In the genomic region with DNA sequence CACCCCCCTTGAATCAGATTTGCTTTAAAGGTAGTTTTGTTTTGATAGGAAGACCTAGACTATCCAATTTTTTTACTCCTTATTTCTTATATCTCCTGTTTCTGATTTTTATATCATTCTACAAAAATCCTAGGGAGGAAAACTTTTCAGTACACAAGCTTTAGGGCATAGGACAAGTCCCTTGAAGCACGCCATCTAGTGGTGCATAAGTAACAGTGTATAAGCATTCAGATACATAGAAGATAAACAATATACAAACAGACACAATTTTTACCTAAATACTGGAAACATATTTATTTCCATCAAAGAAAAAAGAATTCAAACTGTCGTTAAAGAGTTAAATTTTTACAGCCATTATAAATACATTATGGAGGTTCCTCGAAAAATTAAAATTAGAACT, we compare ENCODE assay signal across 27 mouse cellular contexts. TPM values are rescaled to one million over a fixed set of nuclear protein-coding genes. Genes with fewer than 3 reads are reported as not detected.
DNase-seq lines count a peak whose midpoint lies in the region; ATAC-seq and TF ChIP-seq lines count a peak whose summit lies in the region.
"Had no signal": no experiment of that assay in that cellular context is flagged by ENCODE, and none has a peak within 500 bp of the region (broad histone marks: within the 10 kb centered on the region; RNA-seq: fewer than 3 reads in every experiment).

No protein-coding gene starts in this region.

- no peak overlapping the region for H3K4me2 ChIP-seq in heart, postnatal 0 days (ENCODE audit: low read depth, low read length)
- H3K4me2 ChIP-seq in lung, postnatal 0 days (replicated peaks; ENCODE audit: low read depth, low read length): no peak overlapping the region
- no peak overlapping the region for H3K4me2 ChIP-seq in hindbrain, embryonic 12.5 days (replicated peaks)
- H3K4me2 ChIP-seq: embryonic facial prominence, embryonic 13.5 days; forebrain, embryonic 15.5 days; heart, embryonic 13.5 days; hindbrain, embryonic 15.5 days; midbrain, embryonic 11.5 days had no signal

- TF ChIP-seq CTCF in heart, postnatal 0 days (IDR thresholded peaks at IDR 0.05; ENCODE audit: low read depth): peak; percentile 16; the same call in 1 of the 2 replicates
- TF ChIP-seq CTCF in lung, postnatal 0 days (IDR thresholded peaks at IDR 0.05): peak; percentile 40
- peak; percentile 27 for TF ChIP-seq CTCF in E14TG2a.4 (conservative IDR thresholded peaks at IDR 0.05; ENCODE audit: low read length)

- no peak overlapping the region for H3K27ac ChIP-seq in heart, postnatal 0 days (ENCODE audit: low read depth)
- H3K27ac ChIP-seq in lung, postnatal 0 days (ENCODE audit: low read length): no peak overlapping the region
- H3K27ac ChIP-seq in hindbrain, embryonic 12.5 days: no peak overlapping the region
- H3K27ac ChIP-seq: embryonic facial prominence, embryonic 13.5 days; forebrain, embryonic 15.5 days; heart, embryonic 13.5 days; hindbrain, embryonic 15.5 days; limb, embryonic 10.5 days had no signal

- no peak for DNase-seq in heart, postnatal 0 days (ENCODE audit: low spot score)
- DNase-seq in heart, adult 9 months (ENCODE audit: low spot score in 2 of 2): no peak
- no peak for DNase-seq in lung, postnatal 0 days (ENCODE audit: low spot score)
- DNase-seq in lung, postnatal 36 days: no peak
- no peak for DNase-seq in testis, postnatal 14 days (ENCODE audit: low spot score)
- DNase-seq: adrenal gland, postnatal 10 days; cerebellum, adult 18-20 months; cerebellum, postnatal 14 days; gastrocnemius, postnatal 14 days; heart, adult 11 months; kidney, postnatal 4 days; layer of hippocampus, adult 9-11 months; liver; lung, postnatal 10 days; right cerebral cortex, postnatal 14 days had no signal

- H3K9ac ChIP-seq in heart, postnatal 0 days (replicated peaks; ENCODE audit: low read depth, low read length): no peak overlapping the region
- no peak overlapping the region for H3K9ac ChIP-seq in lung, postnatal 0 days (replicated peaks; ENCODE audit: low read depth)
- H3K9ac ChIP-seq in hindbrain, embryonic 12.5 days: no peak overlapping the region
- H3K9ac ChIP-seq: embryonic facial prominence, embryonic 13.5 days; forebrain, embryonic 15.5 days; heart, embryonic 13.5 days; hindbrain, embryonic 15.5 days had no signal

- no peak for TF ChIP-seq EP300 in heart, postnatal 0 days (IDR thresholded peaks at IDR 0.05; ENCODE audit: low read depth)
- TF ChIP-seq EP300 in lung, postnatal 0 days (IDR thresholded peaks at IDR 0.05): no peak

- H3K9me3 ChIP-seq in heart, postnatal 0 days (replicated peaks; ENCODE audit: control insufficient read depth, low read length): no peaks in the 10 kb centered on the region
- H3K9me3 ChIP-seq in lung, postnatal 0 days (ENCODE audit: low read length): no peaks in the 10 kb centered on the region
- H3K9me3 ChIP-seq in E14TG2a.4 (ENCODE audit: low read length): no peaks in the 10 kb centered on the region
- no peaks in the 10 kb centered on the region for H3K9me3 ChIP-seq in hindbrain, embryonic 12.5 days (replicated peaks)
- H3K9me3 ChIP-seq: embryonic facial prominence, embryonic 13.5 days; forebrain, embryonic 15.5 days; heart, embryonic 13.5 days; hindbrain, embryonic 15.5 days; limb, embryonic 10.5 days had no signal

- no peak overlapping the region for H3K4me3 ChIP-seq in heart, postnatal 0 days (ENCODE audit: low read depth, low read length)
- H3K4me3 ChIP-seq in lung, postnatal 0 days (ENCODE audit: low read depth, low read length): no peak overlapping the region
- H3K4me3 ChIP-seq in E14TG2a.4 (replicated peaks; ENCODE audit: low read length): no peak overlapping the region
- no peak overlapping the region for H3K4me3 ChIP-seq in hindbrain, embryonic 12.5 days
- H3K4me3 ChIP-seq: embryonic facial prominence, embryonic 13.5 days; erythroblast, embryonic 14.5 days; forebrain, embryonic 15.5 days; heart, embryonic 13.5 days; hindbrain, embryonic 15.5 days; limb, embryonic 10.5 days had no signal

- no peaks in the 10 kb centered on the region for H3K27me3 ChIP-seq in heart, postnatal 0 days (ENCODE audit: control insufficient read depth, insufficient read depth, low read length)
- no peaks in the 10 kb centered on the region for H3K27me3 ChIP-seq in lung, postnatal 0 days (replicated peaks; ENCODE audit: insufficient read depth, low read length)
- no peaks in the 10 kb centered on the region for H3K27me3 ChIP-seq in E14TG2a.4 (ENCODE audit: insufficient read depth, low read length)
- no peaks in the 10 kb centered on the region for H3K27me3 ChIP-seq in hindbrain, embryonic 12.5 days
- H3K27me3 ChIP-seq: embryonic facial prominence, embryonic 13.5 days; forebrain, embryonic 15.5 days; heart, embryonic 13.5 days; hindbrain, embryonic 15.5 days had no signal

- WGBS in heart, postnatal 0 days: 45% methylated on average over 3 of the region's 3 CpGs
- 56% methylated on average over 3 of the region's 3 CpGs for WGBS in lung, postnatal 0 days
- 52% methylated on average over 3 of the region's 3 CpGs for WGBS in hindbrain, embryonic 12.5 days

- no peaks in the 10 kb centered on the region for H3K36me3 ChIP-seq in heart, postnatal 0 days (replicated peaks; ENCODE audit: control insufficient read depth, insufficient read depth, low read length)
- no peaks in the 10 kb centered on the region for H3K36me3 ChIP-seq in lung, postnatal 0 days (ENCODE audit: insufficient read depth, low read length)
- H3K36me3 ChIP-seq in E14TG2a.4 (ENCODE audit: insufficient read depth, low read length): no peaks in the 10 kb centered on the region
- H3K36me3 ChIP-seq in hindbrain, embryonic 12.5 days: no peaks in the 10 kb centered on the region
- H3K36me3 ChIP-seq: embryonic facial prominence, embryonic 13.5 days; forebrain, embryonic 15.5 days; heart, embryonic 13.5 days; hindbrain, embryonic 15.5 days; limb, embryonic 10.5 days had no signal

- no peaks in the 10 kb centered on the region for H3K4me1 ChIP-seq in heart, postnatal 0 days (ENCODE audit: control insufficient read depth, insufficient read depth)
- no peaks in the 10 kb centered on the region for H3K4me1 ChIP-seq in lung, postnatal 0 days (ENCODE audit: insufficient read depth, low read depth, low read length)
- no peaks in the 10 kb centered on the region for H3K4me1 ChIP-seq in E14TG2a.4 (replicated peaks; ENCODE audit: low read depth, low read length)
- H3K4me1 ChIP-seq in hindbrain, embryonic 12.5 days: no peaks in the 10 kb centered on the region
- H3K4me1 ChIP-seq: embryonic facial prominence, embryonic 13.5 days; forebrain, embryonic 15.5 days; heart, embryonic 13.5 days; hindbrain, embryonic 15.5 days; limb, embryonic 10.5 days had no signal

- ATAC-seq in heart, postnatal 0 days (ENCODE audit: insufficient read depth, low read depth): no peak
- ATAC-seq in lung, postnatal 0 days: no peak
- ATAC-seq in hindbrain, embryonic 12.5 days (ENCODE audit: low FRiP score): no peak
- ATAC-seq: activated CD4-positive, CD25-positive, alpha-beta regulatory T cell, adult 4 months; forebrain, embryonic 15.5 days had no signal

RNA-seq across cellular contexts. Expression of a gene that starts 11.2 kb away (rescaled TPM):
- total RNA-seq in heart, postnatal 0 days (2014; rRNA removed; ENCODE audit: low replicate concordance): 0.84 and 1.0 TPM in 2 replicates
- polyA plus RNA-seq in heart, postnatal 0 days (2015; fragmentation: Nextera tagmentation; extraction: Ambion mirVana): 0.19 and 0.27 TPM in 2 replicates
- 0.37 and 0.48 TPM in 2 replicates for polyA plus RNA-seq in lung, postnatal 0 days (2015; fragmentation: Nextera tagmentation; extraction: Ambion mirVana)
- polyA plus RNA-seq in hindbrain, embryonic 12.5 days (2016; fragmentation: Nextera tagmentation; extraction: Ambion mirVana): 2.3 and 2.9 TPM in 2 replicates
- total RNA-seq: monocyte, adult 5-6 weeks; neutrophil, adult 5-6 weeks had no signal
- polyA plus RNA-seq: activated CD4-positive, CD25-positive, alpha-beta regulatory T cell, adult 4 months; erythroblast, embryonic 14.5 days had no signal
